ENCODE assay signal across 21 mouse cellular contexts in the genomic region with DNA sequence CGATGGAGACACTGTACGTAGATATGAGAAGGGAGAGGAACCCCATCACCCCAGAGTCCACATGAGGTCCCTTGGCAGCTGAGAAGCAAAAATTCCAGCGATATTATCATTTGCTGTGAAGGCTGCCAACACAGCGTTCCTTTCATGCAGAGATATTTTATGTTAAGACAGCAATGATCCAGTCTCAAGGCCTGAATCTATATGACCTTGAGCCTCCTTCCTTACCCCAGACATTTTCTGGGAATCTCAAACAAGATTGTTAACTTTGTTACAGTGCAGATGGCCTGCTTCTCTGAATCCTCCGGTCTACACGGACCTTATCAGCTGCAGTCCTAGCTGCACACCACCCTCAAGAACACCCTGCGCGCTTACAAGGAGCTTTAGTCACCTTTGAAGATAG.
DNase-seq lines count a peak whose midpoint lies in the region; ATAC-seq lines count a peak whose summit lies in the region.
"Had no signal": no experiment of that assay in that cellular context is flagged by ENCODE, and none has a peak within 500 bp of the region (broad histone marks: within the 10 kb centered on the region; RNA-seq: fewer than 3 reads in every experiment).

No protein-coding gene starts in this region.

- DNase-seq in kidney, postnatal 25 days, result no peak
- DNase-seq in embryonic facial prominence, embryonic 10.5 days (ENCODE audit: low spot score), result no peak
- no peak for DNase-seq in adrenal gland, postnatal 4 days (ENCODE audit: low spot score in 2 of 2)
- DNase-seq: adrenal gland, postnatal 25 days; B cell, adult 2 months; cerebellum, adult 18-20 months; cerebellum, postnatal 36 days; gastrocnemius, postnatal 14 days; heart, postnatal 14 days; kidney, postnatal 36 days; liver, embryonic 13.5 days; thymus, postnatal 36 days had no signal

- no peak for ATAC-seq in kidney, embryonic 15.5 days (replicated peaks; ENCODE audit: low FRiP score)
- ATAC-seq in intestine, embryonic 15.5 days, result peak; percentile 41
- ATAC-seq in stomach, embryonic 16.5 days (ENCODE audit: insufficient read depth, low FRiP score), result 0 out of 2 replicates have a peak, but pooled peaks have one; percentile 26
- ATAC-seq in hindbrain, embryonic 12.5 days (ENCODE audit: low FRiP score), result no peak
- ATAC-seq: inflammation-experienced regulatory T-cells, adult 6 months; midbrain, embryonic 13.5 days had no signal

- no peaks in the 10 kb centered on the region for H3K27me3 ChIP-seq in kidney, embryonic 15.5 days
- no peaks in the 10 kb centered on the region for H3K27me3 ChIP-seq in embryonic facial prominence, embryonic 10.5 days (replicated peaks; ENCODE audit: low read depth, poor library complexity, severe bottlenecking)
- no peaks in the 10 kb centered on the region for H3K27me3 ChIP-seq in intestine, embryonic 15.5 days (replicated peaks)
- no peaks in the 10 kb centered on the region for H3K27me3 ChIP-seq in stomach, embryonic 16.5 days (ENCODE audit: control insufficient read depth, insufficient read depth, low read length)
- H3K27me3 ChIP-seq in hindbrain, embryonic 12.5 days, result no peaks in the 10 kb centered on the region
- H3K27me3 ChIP-seq: forebrain, embryonic 12.5 days; hindbrain, embryonic 13.5 days; liver, embryonic 13.5 days; midbrain, embryonic 13.5 days; neural tube, embryonic 12.5 days had no signal

- 74% methylated on average over 8 of the region's 8 CpGs for WGBS in kidney, embryonic 15.5 days
- WGBS in embryonic facial prominence, embryonic 10.5 days, result 90% methylated on average over 8 of the region's 8 CpGs
- WGBS in intestine, embryonic 15.5 days, result 55% methylated on average over 8 of the region's 8 CpGs
- WGBS in stomach, embryonic 16.5 days, result 47% methylated on average over 8 of the region's 8 CpGs
- 91% methylated on average over 8 of the region's 8 CpGs for WGBS in hindbrain, embryonic 12.5 days

- peak overlapping the region; percentile 64; the same call in 1 of the 2 replicates for H3K27ac ChIP-seq in kidney, embryonic 15.5 days
- peak overlapping the region; percentile 27; the same call in 1 of the 2 replicates for H3K27ac ChIP-seq in embryonic facial prominence, embryonic 10.5 days (replicated peaks)
- peak overlapping the region; percentile 64; the same call in 1 of the 2 replicates for H3K27ac ChIP-seq in intestine, embryonic 15.5 days
- H3K27ac ChIP-seq in stomach, embryonic 16.5 days (ENCODE audit: low read length), result peak overlapping the region; percentile 64
- no peak overlapping the region for H3K27ac ChIP-seq in hindbrain, embryonic 12.5 days
- H3K27ac ChIP-seq: forebrain, embryonic 12.5 days; hindbrain, embryonic 13.5 days; liver, embryonic 13.5 days; midbrain, embryonic 13.5 days; neural tube, embryonic 12.5 days had no signal

- H3K4me2 ChIP-seq in kidney, embryonic 15.5 days, result no peak overlapping the region
- no peak overlapping the region for H3K4me2 ChIP-seq in intestine, embryonic 15.5 days (replicated peaks)
- H3K4me2 ChIP-seq in stomach, embryonic 16.5 days (ENCODE audit: low read depth, low read length), result no peak overlapping the region
- no peak overlapping the region for H3K4me2 ChIP-seq in hindbrain, embryonic 12.5 days (replicated peaks)
- H3K4me2 ChIP-seq: forebrain, embryonic 12.5 days; hindbrain, embryonic 13.5 days; liver, embryonic 13.5 days; midbrain, embryonic 13.5 days; neural tube, embryonic 12.5 days had no signal

- no peaks in the 10 kb centered on the region for H3K36me3 ChIP-seq in kidney, embryonic 15.5 days
- no peaks in the 10 kb centered on the region for H3K36me3 ChIP-seq in embryonic facial prominence, embryonic 10.5 days (replicated peaks)
- H3K36me3 ChIP-seq in intestine, embryonic 15.5 days, result no peaks in the 10 kb centered on the region
- H3K36me3 ChIP-seq in stomach, embryonic 16.5 days (ENCODE audit: control insufficient read depth, insufficient read depth, low read length), result no peaks in the 10 kb centered on the region
- H3K36me3 ChIP-seq in hindbrain, embryonic 12.5 days, result no peaks in the 10 kb centered on the region
- H3K36me3 ChIP-seq: forebrain, embryonic 12.5 days; hindbrain, embryonic 13.5 days; liver, embryonic 13.5 days; midbrain, embryonic 13.5 days; neural tube, embryonic 12.5 days had no signal

- H3K9ac ChIP-seq in kidney, embryonic 15.5 days, result no peak overlapping the region
- no peak overlapping the region for H3K9ac ChIP-seq in intestine, embryonic 15.5 days
- no peak overlapping the region for H3K9ac ChIP-seq in stomach, embryonic 16.5 days (ENCODE audit: low read length)
- H3K9ac ChIP-seq in hindbrain, embryonic 12.5 days, result no peak overlapping the region
- H3K9ac ChIP-seq: forebrain, embryonic 12.5 days; hindbrain, embryonic 13.5 days; liver, embryonic 13.5 days; midbrain, embryonic 13.5 days; neural tube, embryonic 12.5 days had no signal

- H3K9me3 ChIP-seq in kidney, embryonic 15.5 days (replicated peaks), result no peaks in the 10 kb centered on the region
- H3K9me3 ChIP-seq in embryonic facial prominence, embryonic 10.5 days, result no peaks in the 10 kb centered on the region
- no peaks in the 10 kb centered on the region for H3K9me3 ChIP-seq in intestine, embryonic 15.5 days
- H3K9me3 ChIP-seq in stomach, embryonic 16.5 days (replicated peaks; ENCODE audit: control insufficient read depth, low read length), result no peaks in the 10 kb centered on the region
- H3K9me3 ChIP-seq in hindbrain, embryonic 12.5 days (replicated peaks), result no peaks in the 10 kb centered on the region
- H3K9me3 ChIP-seq: forebrain, embryonic 12.5 days; hindbrain, embryonic 13.5 days; liver, embryonic 13.5 days; midbrain, embryonic 13.5 days; neural tube, embryonic 12.5 days had no signal

- peaks cover 47% of the 10 kb centered on the region for H3K4me1 ChIP-seq in kidney, embryonic 15.5 days
- H3K4me1 ChIP-seq in embryonic facial prominence, embryonic 10.5 days, result peaks cover 67% of the 10 kb centered on the region
- peaks cover 19% of the 10 kb centered on the region for H3K4me1 ChIP-seq in intestine, embryonic 15.5 days (replicated peaks)
- H3K4me1 ChIP-seq in stomach, embryonic 16.5 days (ENCODE audit: control insufficient read depth, insufficient read depth, low read length), result peaks cover 29% of the 10 kb centered on the region; the same call in 1 of the 2 replicates
- H3K4me1 ChIP-seq in hindbrain, embryonic 12.5 days, result no peaks in the 10 kb centered on the region
- H3K4me1 ChIP-seq: liver, embryonic 13.5 days had no signal

- no peak overlapping the region for H3K4me3 ChIP-seq in kidney, embryonic 15.5 days (replicated peaks)
- no peak overlapping the region for H3K4me3 ChIP-seq in embryonic facial prominence, embryonic 10.5 days
- H3K4me3 ChIP-seq in intestine, embryonic 15.5 days (replicated peaks), result no peak overlapping the region
- no peak overlapping the region for H3K4me3 ChIP-seq in stomach, embryonic 16.5 days (replicated peaks; ENCODE audit: low read length)
- no peak overlapping the region for H3K4me3 ChIP-seq in hindbrain, embryonic 12.5 days
- H3K4me3 ChIP-seq: forebrain, embryonic 12.5 days; hindbrain, embryonic 13.5 days; liver, embryonic 13.5 days; midbrain, embryonic 13.5 days; neural tube, embryonic 12.5 days had no signal

Comparison
In these comparisons a context has a peak if more than half of its experiments do, and no peak if none do; other contexts are left out.
1. ATAC-seq: peak in intestine, embryonic 15.5 days (single experiment) and stomach, embryonic 16.5 days (single experiment); none in kidney, embryonic 15.5 days (single experiment) and hindbrain, embryonic 12.5 days (single experiment).